Mouse (Mus musculus) neural tube, embryonic 13.5 days (tissue): ENCODE results near the gene Plcb1. TPM values are rescaled to one million over a fixed set of nuclear protein-coding genes. Genes with fewer than 3 reads are reported as not detected.

ENCODE experiments used
- ATAC-seq: fragments of 200-750 bp; cut with Nextera tagmentation; 2 replicates; pipeline ENCODE4 v1.8.0; 2017; ENCODE audit warnings: low read depth, mild to moderate bottlenecking, moderate TSS enrichment, moderate library complexity
- H3K27ac ChIP-seq: fragments of 300-500 bp; sonication (generic); replicated peaks from 2 replicates; pipeline ENCODE4 v1.5.1; 2015; ENCODE audit warnings: moderate library complexity, mild to moderate bottlenecking, inconsistent platforms
- H3K27me3 ChIP-seq: fragments of 300-500 bp; sonication (generic); 2 replicates; pipeline ENCODE4 v1.6.1; 2015; ENCODE audit warnings: mild to moderate bottlenecking, inconsistent platforms
- H3K36me3 ChIP-seq: fragments of 300-500 bp; sonication (generic); 2 replicates; pipeline ENCODE4 v1.6.1; 2015; ENCODE audit warnings: mild to moderate bottlenecking, inconsistent platforms
- H3K4me1 ChIP-seq: fragments of 300-500 bp; sonication (generic); replicated peaks from 2 replicates; pipeline ENCODE4 v1.6.1; 2015; ENCODE audit warnings: inconsistent platforms
- H3K4me2 ChIP-seq: fragments of 300-500 bp; sonication (generic); 2 replicates; pipeline ENCODE4 v1.6.1; 2015; ENCODE audit warnings: inconsistent platforms, mild to moderate bottlenecking, moderate library complexity
- H3K4me3 ChIP-seq: fragments of 300-500 bp; sonication (generic); 2 replicates; pipeline ENCODE4 v1.5.1; 2015; ENCODE audit warnings: mild to moderate bottlenecking, inconsistent platforms
- H3K9ac ChIP-seq: fragments of 300-500 bp; sonication (generic); 2 replicates; pipeline ENCODE4 v1.6.1; 2015; ENCODE audit warnings: moderate library complexity, mild to moderate bottlenecking, inconsistent platforms
- H3K9me3 ChIP-seq: fragments of 300-500 bp; sonication (generic); 2 replicates; pipeline ENCODE4 v1.6.1; 2016; ENCODE audit warnings: inconsistent platforms
- WGBS: fragments of 180-500 bp; shearing (Covaris S2); methylation state at CpG from one replicate; pipeline ENCODE4 v1.1.7; 2015; 5-methylcytosine and 5-hydroxymethylcytosine counted together
- polyA plus RNA-seq: library from polyadenylated mRNA; unstranded; fragments of >200 nt; fragmentation: Nextera tagmentation; extraction: Ambion mirVana; gene quantifications from 2 replicates; pipeline ENCODE4 v1.2.1, GENCODE M21; 2015

Gene Plcb1
- polyA plus RNA-seq, 1 experiment from 2014 or later: 56.5 TPM

GRCm38 (mm10) chr2:134816383-134816782, 30.5 kb downstream of the Plcb1 start:
- Histone ChIP-seq H3K36me3 (no peaks in the 10 kb centered on the region), H3K4me2 (no peak overlapping the region), H3K4me3 (no peak overlapping the region), H3K27ac (no peak overlapping the region), H3K9me3 (no peaks in the 10 kb centered on the region), H3K9ac (no peak overlapping the region), H3K27me3 (no peaks in the 10 kb centered on the region), H3K4me1 (peaks cover 5% of the 10 kb centered on the region; the same call in 1 of the 2 replicates)
- 77% methylated on average over 11 of the region's 11 CpGs for WGBS
- no peak for ATAC-seq

- no peak overlapping the region for H3K4me2 ChIP-seq
- no peaks in the 10 kb centered on the region for H3K36me3 ChIP-seq
- H3K27ac ChIP-seq: no peak overlapping the region
- H3K27me3 ChIP-seq: no peaks in the 10 kb centered on the region
- no peak overlapping the region for H3K9ac ChIP-seq
- ATAC-seq: no peak
- peaks cover 5% of the 10 kb centered on the region; the same call in 1 of the 2 replicates for H3K4me1 ChIP-seq
- no peaks in the 10 kb centered on the region for H3K9me3 ChIP-seq
- WGBS: 89% methylated on average over 7 of the region's 7 CpGs
- no peak overlapping the region for H3K4me3 ChIP-seq
Observed at GRCm38 (mm10) chr2:134817058-134817840, 31.4 kb downstream of the Plcb1 start.

GRCm38 (mm10) chr2:134821176-134821575, 35.3 kb downstream of the Plcb1 start:
- no peaks in the 10 kb centered on the region for H3K27me3 ChIP-seq
- no peaks in the 10 kb centered on the region for H3K9me3 ChIP-seq
- ATAC-seq: no peak
- no peak overlapping the region for H3K9ac ChIP-seq
- no peak overlapping the region for H3K4me3 ChIP-seq
- H3K27ac ChIP-seq: no peak overlapping the region
- no peaks in the 10 kb centered on the region for H3K36me3 ChIP-seq
- 57% methylated on average over 6 of the region's 6 CpGs for WGBS
- H3K4me2 ChIP-seq: no peak overlapping the region
- peaks cover 14% of the 10 kb centered on the region for H3K4me1 ChIP-seq

GRCm38 (mm10) chr2:134825645-134826044, 39.8 kb downstream of the Plcb1 start:
- Histone ChIP-seq H3K36me3 (no peaks in the 10 kb centered on the region), H3K27me3 (no peaks in the 10 kb centered on the region), H3K27ac (peak overlapping the region; percentile 90), H3K9me3 (no peaks in the 10 kb centered on the region), H3K4me1 (peaks cover 25% of the 10 kb centered on the region), H3K4me3 (no peak overlapping the region), H3K9ac (no peak overlapping the region), H3K4me2 (peak overlapping the region; percentile 4; the same call in 1 of the 2 replicates)
- peak; percentile 87 for ATAC-seq
- WGBS: 16% methylated on average over 7 of the region's 7 CpGs

- Histone ChIP-seq H3K4me3 (no peak overlapping the region), H3K27ac (peak overlapping the region; percentile 90), H3K4me2 (peak overlapping the region; percentile 4; the same call in 1 of the 2 replicates), H3K27me3 (no peaks in the 10 kb centered on the region), H3K9me3 (no peaks in the 10 kb centered on the region), H3K36me3 (no peaks in the 10 kb centered on the region), H3K9ac (no peak overlapping the region), H3K4me1 (peaks cover 25% of the 10 kb centered on the region)
- WGBS: 23% methylated on average over 8 of the region's 8 CpGs
- ATAC-seq: peak; percentile 72
Observed at GRCm38 (mm10) chr2:134826111-134827005, 40.5 kb downstream of the Plcb1 start.

- Histone ChIP-seq H3K4me2 (no peak overlapping the region), H3K9ac (no peak overlapping the region), H3K27ac (0 out of 2 replicates have a peak overlapping the region, but pooled peaks have one; percentile 1), H3K4me1 (peaks cover 25% of the 10 kb centered on the region), H3K9me3 (no peaks in the 10 kb centered on the region), H3K36me3 (no peaks in the 10 kb centered on the region), H3K4me3 (no peak overlapping the region), H3K27me3 (no peaks in the 10 kb centered on the region)
- ATAC-seq: no peak
- 80% methylated on average over 3 of the region's 3 CpGs for WGBS
Observed at GRCm38 (mm10) chr2:134827778-134828487, 42.1 kb downstream of the Plcb1 start.

- 87% methylated on average over 7 of the region's 7 CpGs for WGBS
- H3K4me3 ChIP-seq: no peak overlapping the region
- no peak for ATAC-seq
Observed at GRCm38 (mm10) chr2:134831861-134832260, 46.0 kb downstream of the Plcb1 start.

GRCm38 (mm10) chr2:134836097-134836496, 50.2 kb downstream of the Plcb1 start:
- no peak overlapping the region for H3K27ac ChIP-seq
- H3K4me2 ChIP-seq: no peak overlapping the region
- WGBS: 74% methylated on average over 1 of the region's 1 CpGs
- no peak overlapping the region for H3K4me3 ChIP-seq
- ATAC-seq: no peak
- no peaks in the 10 kb centered on the region for H3K4me1 ChIP-seq
- no peak overlapping the region for H3K9ac ChIP-seq
- H3K27me3 ChIP-seq: no peaks in the 10 kb centered on the region
- H3K36me3 ChIP-seq: no peaks in the 10 kb centered on the region
- H3K9me3 ChIP-seq: no peaks in the 10 kb centered on the region

More at GRCm38 (mm10) chr2:134831861-134832260, 46.0 kb downstream of the Plcb1 start:
- Histone ChIP-seq H3K4me2 (no peak overlapping the region), H3K9ac (no peak overlapping the region), H3K27ac (no peak overlapping the region), H3K9me3 (no peaks in the 10 kb centered on the region), H3K36me3 (no peaks in the 10 kb centered on the region), H3K27me3 (no peaks in the 10 kb centered on the region), H3K4me1 (peaks cover 10% of the 10 kb centered on the region)

- H3K27me3 ChIP-seq: no peaks in the 10 kb centered on the region
- 81% methylated on average over 1 of the region's 1 CpGs for WGBS
- H3K36me3 ChIP-seq: no peaks in the 10 kb centered on the region
- no peak overlapping the region for H3K27ac ChIP-seq
- no peak overlapping the region for H3K4me3 ChIP-seq
- H3K9me3 ChIP-seq: no peaks in the 10 kb centered on the region
- H3K4me2 ChIP-seq: no peak overlapping the region
- H3K9ac ChIP-seq: no peak overlapping the region
- H3K4me1 ChIP-seq: no peaks in the 10 kb centered on the region
- ATAC-seq: no peak
Observed at GRCm38 (mm10) chr2:134838185-134838584, 52.3 kb downstream of the Plcb1 start.

- H3K9ac ChIP-seq: no peak overlapping the region
- WGBS: 64% methylated on average over 1 of the region's 1 CpGs
Observed at GRCm38 (mm10) chr2:134838888-134839287, 53.0 kb downstream of the Plcb1 start.

GRCm38 (mm10) chr2:134842883-134843282, 57.0 kb downstream of the Plcb1 start:
- no peak overlapping the region for H3K27ac ChIP-seq
- no peak overlapping the region for H3K9ac ChIP-seq
- no peaks in the 10 kb centered on the region for H3K9me3 ChIP-seq
- H3K36me3 ChIP-seq: no peaks in the 10 kb centered on the region
- 89% methylated on average over 4 of the region's 4 CpGs for WGBS
- H3K4me3 ChIP-seq: no peak overlapping the region
- 0 out of 2 replicates have a peak, but pooled peaks cover 8% of the 10 kb centered on the region for H3K4me1 ChIP-seq
- no peak overlapping the region for H3K4me2 ChIP-seq
- H3K27me3 ChIP-seq: no peaks in the 10 kb centered on the region
- no peak for ATAC-seq

More at GRCm38 (mm10) chr2:134838888-134839287, 53.0 kb downstream of the Plcb1 start:
- no peaks in the 10 kb centered on the region for H3K9me3 ChIP-seq
- ATAC-seq: no peak
- H3K27me3 ChIP-seq: no peaks in the 10 kb centered on the region
- H3K4me2 ChIP-seq: no peak overlapping the region
- no peak overlapping the region for H3K4me3 ChIP-seq
- H3K4me1 ChIP-seq: no peaks in the 10 kb centered on the region
- H3K27ac ChIP-seq: no peak overlapping the region
- H3K36me3 ChIP-seq: no peaks in the 10 kb centered on the region
